Mouse (Mus musculus) mouse embryonic stem cell (cell line): ENCODE results near the gene Sypl.

ENCODE experiments used
- in situ Hi-C, 2 experiments: fragments of 300-500 bp; cut with MboI; formaldehyde crosslinking; loops; 1 replicate in 1 of 2; 3 replicates in 1 of 2; pipeline ENCODE4 v1.14.3; 2019 to 2020; ENCODE audit warnings: low sequenced_read_pairs in 2 of 2, low pct_unique_long_range_greater_than_20kb in 1 of 2, mixed read lengths in 1 of 2; ENCODE audit not compliant: unreplicated experiment in 1 of 2

The Sypl gene

DNA sequence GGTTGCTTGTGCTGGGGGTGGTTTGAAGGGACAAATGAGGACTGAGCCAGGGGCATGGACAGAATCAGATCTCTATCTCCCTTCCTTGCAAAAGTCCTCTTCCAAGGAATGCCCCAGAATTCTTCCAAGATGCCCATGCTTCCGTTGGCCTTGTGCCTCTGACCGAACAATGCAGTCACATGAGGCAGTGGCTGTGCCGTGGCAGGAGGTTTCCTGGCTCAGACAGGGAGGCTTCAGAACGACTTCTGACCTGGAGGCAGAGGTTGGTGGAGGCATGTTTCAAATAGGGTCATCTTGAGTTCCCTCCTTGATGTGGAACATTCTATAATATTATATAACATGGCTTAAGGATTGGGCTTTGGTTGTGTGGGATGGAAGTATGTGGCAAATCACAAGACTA lies 64.9 kb downstream of the Sypl start:
- in situ Hi-C loops = loop anchor here in 1 of 2 experiments (10.0 kb wide), 1 partner anchor 94 kb away; no protein-coding TSS in a partner anchor

DNA sequence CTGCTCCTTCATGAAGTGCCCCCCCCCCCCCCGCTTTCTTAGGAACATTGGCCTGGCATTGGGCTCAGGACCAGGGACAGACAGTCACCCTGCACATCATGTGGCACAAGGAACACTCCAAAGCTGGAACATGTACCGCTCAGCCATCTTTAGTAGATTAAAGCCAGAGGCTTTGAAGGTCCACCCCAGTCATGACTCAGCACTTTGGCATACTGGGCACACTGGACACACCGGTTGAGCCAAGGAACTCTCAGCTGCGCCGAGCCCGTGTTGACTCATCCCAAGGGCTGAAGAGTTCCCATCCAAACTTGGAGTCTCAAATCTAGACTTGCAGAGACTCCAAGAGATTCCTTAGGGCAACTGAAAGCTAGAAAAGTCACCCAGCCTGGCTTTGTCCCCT lies 66.3 kb downstream of the Sypl start:
- in situ Hi-C loops = loop anchor here in 1 of 2 experiments (10.0 kb wide), 1 partner anchor 125 kb away; the partner anchor contains the start of gene Atxn7l1

DNA sequence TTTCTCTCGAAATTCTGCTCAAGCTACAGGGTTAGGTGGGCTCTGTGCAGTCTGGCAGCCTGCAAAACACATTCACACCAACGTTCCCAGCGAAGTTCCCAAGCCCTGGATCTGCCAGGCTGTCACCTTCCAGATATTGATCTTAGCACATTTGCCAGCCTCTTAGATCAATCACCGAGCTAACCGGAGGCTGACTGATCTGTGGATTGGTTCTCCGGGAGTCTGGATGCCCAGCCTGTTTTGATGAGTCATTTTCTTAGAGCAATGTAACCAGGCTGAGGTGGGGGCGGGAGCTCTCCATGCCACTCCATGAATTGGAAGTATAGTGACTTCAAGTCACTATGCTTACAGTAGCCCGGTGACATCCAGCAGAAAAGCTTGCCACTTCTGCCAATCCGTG lies 67.4 kb downstream of the Sypl start:
- in situ Hi-C loops = loop anchor here in 1 of 2 experiments (10.0 kb wide), 1 partner anchor 124 kb away; the partner anchor contains the start of gene Atxn7l1

DNA sequence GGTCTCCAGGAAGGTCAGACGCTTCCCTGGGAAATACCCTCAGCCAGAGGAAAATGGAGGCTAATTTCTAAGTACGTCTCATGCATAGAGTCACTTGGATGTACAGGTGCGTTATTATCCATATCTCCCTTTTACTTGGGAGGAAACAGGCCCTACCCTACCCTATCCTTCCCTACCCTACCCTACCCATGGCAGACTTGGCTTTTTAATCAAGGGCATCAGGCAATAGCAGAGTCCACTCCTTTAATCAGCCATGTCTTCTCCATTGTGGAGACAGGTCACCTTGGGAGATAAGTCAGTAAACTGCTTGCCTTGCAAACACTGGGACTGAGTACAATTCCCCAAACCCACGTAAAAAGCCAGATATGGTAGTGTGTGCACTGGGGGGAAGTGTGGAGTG lies 68.1 kb downstream of the Sypl start:
- in situ Hi-C loops = loop anchor here in 1 of 2 experiments (10.0 kb wide), 1 partner anchor 123 kb away; the partner anchor contains the start of gene Atxn7l1

DNA sequence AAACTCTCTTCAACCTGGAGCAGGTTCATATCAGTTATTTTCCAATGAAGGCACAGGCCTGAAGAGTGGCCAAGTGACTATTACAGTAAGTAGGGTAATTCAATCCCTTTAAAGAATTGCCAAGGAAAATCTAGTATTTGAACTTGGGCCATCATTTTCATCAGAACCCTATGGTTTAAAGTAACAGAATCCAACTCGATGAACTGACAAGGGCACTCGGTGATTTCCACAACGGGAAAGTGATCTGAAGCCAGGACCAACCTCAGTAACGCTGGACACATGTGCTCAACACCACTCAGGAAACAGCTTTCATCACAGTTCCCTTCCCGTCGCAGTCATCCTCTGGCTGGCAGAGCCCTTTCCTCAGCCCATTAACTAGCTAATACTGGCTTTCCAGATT lies 70.8 kb downstream of the Sypl start:
- in situ Hi-C loops = loop anchor here in 1 of 2 experiments (10.0 kb wide), 1 partner anchor 120 kb away; the partner anchor contains the start of gene Atxn7l1

DNA sequence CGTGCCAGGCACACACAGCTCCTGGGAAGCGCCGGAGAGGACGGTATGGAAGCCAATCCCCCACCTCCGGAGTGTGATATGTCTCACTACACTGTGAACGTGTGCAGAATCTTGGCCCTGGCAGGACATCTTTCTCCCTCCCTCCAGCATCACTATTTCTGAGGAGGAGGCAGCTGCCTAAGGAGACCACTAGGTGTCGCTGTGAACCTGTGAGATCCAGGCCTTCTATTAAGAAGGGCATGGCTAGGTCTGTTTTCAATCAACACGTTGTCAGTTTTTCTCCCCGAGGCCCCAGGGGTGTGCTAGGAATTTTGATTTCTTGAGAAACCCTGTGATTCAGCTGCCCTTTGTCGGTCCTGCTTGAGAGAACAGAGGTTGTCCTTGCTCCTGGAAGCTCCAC lies 73.4 kb downstream of the Sypl start:
- in situ Hi-C loops = loop anchor here in 1 of 2 experiments (5.0 to 10.0 kb wide), 2 partner anchors 118 to 240 kb away; partner anchors contain the start of gene Atxn7l1

DNA sequence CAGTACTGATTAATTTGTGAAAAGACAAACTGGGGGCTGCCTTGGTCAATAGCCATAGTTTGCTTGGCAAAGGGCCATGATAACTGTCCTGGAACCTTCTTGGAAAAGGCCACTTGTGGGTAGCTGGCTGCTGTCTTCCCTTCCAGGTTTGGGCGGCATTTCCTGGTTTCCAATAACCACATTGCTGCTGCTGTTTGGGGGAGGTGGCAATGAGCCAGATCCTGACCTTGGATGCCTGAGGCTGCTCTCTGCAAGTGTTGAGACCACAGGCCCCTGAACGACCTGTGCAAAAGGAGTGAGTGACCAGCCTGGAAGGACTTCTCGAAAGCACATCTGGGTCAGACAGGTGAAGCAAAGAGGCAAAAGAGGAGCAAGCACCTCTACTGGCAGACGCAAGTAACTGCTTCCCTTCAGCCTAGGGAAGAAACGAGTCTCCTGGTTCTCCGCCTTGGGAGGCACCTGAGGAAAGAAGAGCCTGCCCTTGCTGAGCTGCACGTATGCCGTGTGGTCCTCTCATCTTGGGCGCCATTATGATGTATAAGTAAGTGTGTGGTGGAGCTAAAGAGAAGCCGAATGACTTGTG lies 74.5 kb downstream of the Sypl start:
- in situ Hi-C loops = loop anchor here in 1 of 2 experiments (5.0 to 10.0 kb wide), 2 partner anchors 117 to 239 kb away; partner anchors contain the start of gene Atxn7l1

DNA sequence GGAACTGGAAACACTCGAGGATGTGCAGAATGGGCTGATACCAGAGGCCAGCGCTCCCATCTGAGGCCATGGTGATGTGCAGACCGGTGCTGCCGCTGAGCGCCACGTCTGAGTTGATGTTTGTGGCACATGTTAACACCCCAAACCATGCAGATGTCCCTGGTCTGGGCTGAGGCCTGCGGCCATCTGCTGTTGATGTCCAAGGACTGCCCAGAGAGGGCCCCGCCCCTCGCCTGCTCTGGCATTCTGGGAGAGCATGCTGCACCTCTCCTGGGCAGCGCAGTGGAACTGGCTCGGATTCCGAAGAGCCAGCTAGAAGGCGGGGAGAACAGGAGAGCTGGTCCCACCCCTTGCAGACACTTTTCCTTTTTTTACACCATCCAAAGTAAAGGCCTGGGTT lies 75.0 kb downstream of the Sypl start:
- in situ Hi-C loops = loop anchor here in 1 of 2 experiments (5.0 to 10.0 kb wide), 2 partner anchors 116 to 239 kb away; partner anchors contain the start of gene Atxn7l1
